Mouse (Mus musculus) neural tube, embryonic 14.5 days (tissue): Measurements from ENCODE around the gene Apba1. TPM values are rescaled to one million over a fixed set of nuclear protein-coding genes. Genes with fewer than 3 reads are reported as not detected.

Source experiments
- ATAC-seq: fragments of 200-750 bp; cut with Nextera tagmentation; 2 replicates; pipeline ENCODE4 v1.8.0; 2017; ENCODE audit warnings: low read depth, mild to moderate bottlenecking, moderate TSS enrichment, moderate library complexity
- H3K27ac ChIP-seq: fragments of 300-500 bp; sonication (generic); 2 replicates; pipeline ENCODE4 v1.5.1; 2014; ENCODE audit warnings: low read depth, mild to moderate bottlenecking, control low read depth, low read length, moderate library complexity, mixed read lengths
- H3K27me3 ChIP-seq: fragments of 300-500 bp; sonication (generic); 2 replicates; pipeline ENCODE4 v1.6.1; 2014; ENCODE audit warnings: low read length; ENCODE audit not compliant: control insufficient read depth, insufficient read depth
- H3K36me3 ChIP-seq: fragments of 300-500 bp; sonication (generic); 2 replicates; pipeline ENCODE4 v1.6.1; 2014; ENCODE audit warnings: low read length, mixed read lengths; ENCODE audit not compliant: control insufficient read depth, insufficient read depth
- H3K4me1 ChIP-seq: fragments of 300-500 bp; sonication (generic); 2 replicates; pipeline ENCODE4 v1.6.1; 2014; ENCODE audit warnings: low read length; ENCODE audit not compliant: control insufficient read depth, insufficient read depth
- H3K4me2 ChIP-seq: fragments of 300-500 bp; sonication (generic); 2 replicates; pipeline ENCODE4 v1.6.1; 2014; ENCODE audit warnings: mild to moderate bottlenecking, low read depth, low read length, control low read depth
- H3K4me3 ChIP-seq: fragments of 300-500 bp; sonication (generic); 2 replicates; pipeline ENCODE4 v1.5.1; 2014; ENCODE audit warnings: low read depth, low read length, control low read depth, mixed read lengths
- H3K9ac ChIP-seq: fragments of 300-500 bp; sonication (generic); replicated peaks from 2 replicates; pipeline ENCODE4 v1.6.1; 2014; ENCODE audit warnings: low read depth, mild to moderate bottlenecking, control low read depth, low read length, mixed read lengths
- H3K9me3 ChIP-seq: fragments of 300-500 bp; sonication (generic); 2 replicates; pipeline ENCODE4 v1.6.1; 2016; ENCODE audit warnings: low read length; ENCODE audit not compliant: control insufficient read depth
- WGBS: fragments of 180-500 bp; shearing (Covaris S2); extraction: QIAGEN DNeasy Blood & Tissue Kit; methylation state at CpG from one replicate; pipeline ENCODE4 v1.1.7; 2014; 5-methylcytosine and 5-hydroxymethylcytosine counted together
- polyA plus RNA-seq: library from polyadenylated mRNA; unstranded; fragments of >200 nt; fragmentation: Nextera tagmentation; extraction: Ambion mirVana; gene quantifications from 2 replicates; pipeline ENCODE4 v1.2.1, GENCODE M21; 2014

Apba1 gene
- polyA plus RNA-seq = 12.6 and 15.8 TPM in 2 replicates

- peak within 1 kb of the TSS; percentile 78 for H3K4me2 ChIP-seq
- ATAC-seq = peak; percentile 89
- no peaks in the 10 kb centered on the region for H3K27me3 ChIP-seq
- H3K4me1 ChIP-seq = peaks cover 17% of the 10 kb centered on the region
- H3K9ac ChIP-seq = peak within 1 kb of the TSS; percentile 90
- H3K27ac ChIP-seq = peak within 1 kb of the TSS; percentile 99
- no peaks in the 10 kb centered on the region for H3K9me3 ChIP-seq
- H3K4me3 ChIP-seq = peak within 1 kb of the TSS; percentile 56
- WGBS = under 1% methylated on average over 63 of the region's 98 CpGs
- H3K36me3 ChIP-seq = no peaks in the 10 kb centered on the region
These were observed at the start of gene Apba1 for GRCm38 (mm10) chr19:23758554-23759321. TSS of gene Apba1 (plus strand) at chr19:23758887.

- no peaks in the 10 kb centered on the region for H3K9me3 ChIP-seq
- ATAC-seq = no peak
- H3K27ac ChIP-seq = no peak overlapping the region
- H3K27me3 ChIP-seq = no peaks in the 10 kb centered on the region
- no peak overlapping the region for H3K9ac ChIP-seq
- no peak overlapping the region for H3K4me3 ChIP-seq
- 81% methylated on average over 3 of the region's 3 CpGs for WGBS
- H3K4me1 ChIP-seq = no peaks in the 10 kb centered on the region
- H3K4me2 ChIP-seq = no peak overlapping the region
- H3K36me3 ChIP-seq = no peaks in the 10 kb centered on the region
These were observed 12.2 kb upstream of the Apba1 start for GRCm38 (mm10) chr19:23746506-23746905.

GRCm38 (mm10) chr19:23757011-23757410 is 1.7 kb upstream of the Apba1 start:
- Histone ChIP-seq H3K27me3 (no peaks in the 10 kb centered on the region), H3K9ac (no peak overlapping the region), H3K36me3 (no peaks in the 10 kb centered on the region), H3K9me3 (no peaks in the 10 kb centered on the region), H3K27ac (no peak overlapping the region), H3K4me3 (no peak overlapping the region), H3K4me1 (peaks cover 15% of the 10 kb centered on the region), H3K4me2 (0 out of 2 replicates have a peak overlapping the region, but pooled peaks have one; percentile 6)
- 23% methylated on average over 7 of the region's 7 CpGs for WGBS
- ATAC-seq = no peak

- Histone ChIP-seq H3K9ac (peak overlapping the region; percentile 90), H3K27ac (peak overlapping the region; percentile 99), H3K27me3 (no peaks in the 10 kb centered on the region), H3K4me3 (peak overlapping the region; percentile 56), H3K36me3 (no peaks in the 10 kb centered on the region), H3K4me2 (peak overlapping the region; percentile 78), H3K4me1 (peaks cover 15% of the 10 kb centered on the region), H3K9me3 (no peaks in the 10 kb centered on the region)
- WGBS = under 1% methylated on average over 40 of the region's 40 CpGs
- peak; percentile 82 for ATAC-seq
These were observed 630 bp upstream of the Apba1 start for GRCm38 (mm10) chr19:23757961-23758553.

- no peaks in the 10 kb centered on the region for H3K36me3 ChIP-seq
- H3K27ac ChIP-seq = peak overlapping the region; percentile 99
- H3K9me3 ChIP-seq = no peaks in the 10 kb centered on the region
- peak overlapping the region; percentile 78 for H3K4me2 ChIP-seq
- peak overlapping the region; percentile 90 for H3K9ac ChIP-seq
- H3K4me1 ChIP-seq = peaks cover 20% of the 10 kb centered on the region
- ATAC-seq = no peak; the same call in 1 of the 2 replicates
- no peaks in the 10 kb centered on the region for H3K27me3 ChIP-seq
- WGBS = under 1% methylated on average over 17 of the region's 17 CpGs
- peak overlapping the region; percentile 56 for H3K4me3 ChIP-seq
These were observed 747 bp downstream of the Apba1 start for GRCm38 (mm10) chr19:23759322-23759945.

GRCm38 (mm10) chr19:23763371-23763770 is 4.7 kb downstream of the Apba1 start:
- H3K9ac ChIP-seq = no peak overlapping the region
- no peaks in the 10 kb centered on the region for H3K36me3 ChIP-seq
- no peaks in the 10 kb centered on the region for H3K27me3 ChIP-seq
- no peak overlapping the region for H3K4me3 ChIP-seq
- peaks cover 20% of the 10 kb centered on the region for H3K4me1 ChIP-seq
- no peak overlapping the region for H3K27ac ChIP-seq
- H3K4me2 ChIP-seq = no peak overlapping the region
- 81% methylated on average over 6 of the region's 6 CpGs for WGBS
- no peak for ATAC-seq
- no peaks in the 10 kb centered on the region for H3K9me3 ChIP-seq

- H3K27ac ChIP-seq = no peak overlapping the region
- no peak for ATAC-seq
These were observed 5.4 kb downstream of the Apba1 start for GRCm38 (mm10) chr19:23764051-23764450.

GRCm38 (mm10) chr19:23768864-23769263 is 10.2 kb downstream of the Apba1 start:
- ATAC-seq = no peak
- Histone ChIP-seq H3K9ac (no peak overlapping the region), H3K4me1 (peaks cover 18% of the 10 kb centered on the region), H3K4me2 (no peak overlapping the region), H3K27ac (no peak overlapping the region), H3K36me3 (no peaks in the 10 kb centered on the region), H3K9me3 (no peaks in the 10 kb centered on the region), H3K4me3 (no peak overlapping the region), H3K27me3 (no peaks in the 10 kb centered on the region)
- WGBS = 13% methylated on average over 5 of the region's 5 CpGs

More at GRCm38 (mm10) chr19:23764051-23764450, 5.4 kb downstream of the Apba1 start:
- 41% methylated on average over 2 of the region's 2 CpGs for WGBS
- H3K4me1 ChIP-seq = peaks cover 20% of the 10 kb centered on the region
- H3K4me3 ChIP-seq = no peak overlapping the region
- no peak overlapping the region for H3K4me2 ChIP-seq
- H3K36me3 ChIP-seq = no peaks in the 10 kb centered on the region
- no peaks in the 10 kb centered on the region for H3K9me3 ChIP-seq
- H3K27me3 ChIP-seq = no peaks in the 10 kb centered on the region
- H3K9ac ChIP-seq = no peak overlapping the region
